Mouse (Mus musculus) neural tube, embryonic 11.5 days (tissue): ENCODE data around the gene 2310039H08Rik. TPM values are rescaled to one million over a fixed set of nuclear protein-coding genes. Genes with fewer than 3 reads are reported as not detected.

ENCODE experiments used
- ATAC-seq: fragments of 200-750 bp; cut with Nextera tagmentation; 2 replicates; pipeline ENCODE4 v1.8.0; 2017; ENCODE audit warnings: moderate number of reproducible peaks, mild to moderate bottlenecking, moderate TSS enrichment, moderate library complexity; ENCODE audit not compliant: insufficient read depth, low FRiP score, low TSS enrichment
- DNase-seq: peaks from one replicate; pipeline ENCODE4 v3.0.0-alpha.2; 2015; ENCODE audit warnings: low spot score
- H3K27ac ChIP-seq: fragments of 300-500 bp; sonication (generic); 2 replicates; pipeline ENCODE4 v1.5.1; 2014; ENCODE audit warnings: low read depth, mild to moderate bottlenecking, low read length
- H3K27me3 ChIP-seq: fragments of 300-500 bp; sonication (generic); 2 replicates; pipeline ENCODE4 v1.6.1; 2014; ENCODE audit warnings: mild to moderate bottlenecking, low read length, mixed read lengths; ENCODE audit not compliant: control insufficient read depth, insufficient read depth
- H3K36me3 ChIP-seq: fragments of 300-500 bp; sonication (generic); 2 replicates; pipeline ENCODE4 v1.6.1; 2014; ENCODE audit warnings: mild to moderate bottlenecking, low read length, moderate library complexity, mixed read lengths; ENCODE audit not compliant: control insufficient read depth, insufficient read depth
- H3K4me1 ChIP-seq: fragments of 300-500 bp; sonication (generic); 2 replicates; pipeline ENCODE4 v1.6.1; 2014; ENCODE audit warnings: low read length, mixed read lengths; ENCODE audit not compliant: control insufficient read depth, insufficient read depth
- H3K4me2 ChIP-seq: fragments of 300-500 bp; sonication (generic); 2 replicates; pipeline ENCODE4 v1.6.1; 2014; ENCODE audit warnings: low read depth, mild to moderate bottlenecking, moderate library complexity
- H3K4me3 ChIP-seq: fragments of 300-500 bp; sonication (generic); 2 replicates; pipeline ENCODE4 v1.5.1; 2014; ENCODE audit warnings: low read depth, low read length
- H3K9ac ChIP-seq: fragments of 300-500 bp; sonication (generic); 2 replicates; pipeline ENCODE4 v1.6.1; 2014; ENCODE audit warnings: mild to moderate bottlenecking, low read length
- H3K9me3 ChIP-seq: fragments of 300-500 bp; sonication (generic); 2 replicates; pipeline ENCODE4 v1.6.1; 2016; ENCODE audit warnings: low read length; ENCODE audit not compliant: control insufficient read depth
- WGBS: fragments of 180-500 bp; shearing (Covaris S2); extraction: QIAGEN DNeasy Blood & Tissue Kit; methylation state at CpG from one replicate; pipeline ENCODE4 v1.1.7; 2014; 5-methylcytosine and 5-hydroxymethylcytosine counted together
- polyA plus RNA-seq: library from polyadenylated mRNA; unstranded; fragments of >200 nt; fragmentation: Nextera tagmentation; extraction: Ambion mirVana; gene quantifications from 2 replicates; pipeline ENCODE4 v1.2.1, GENCODE M21; 2014

The 2310039H08Rik gene
- polyA plus RNA-seq, 1 experiment from 2014 or later = 47.8 TPM

DNA sequence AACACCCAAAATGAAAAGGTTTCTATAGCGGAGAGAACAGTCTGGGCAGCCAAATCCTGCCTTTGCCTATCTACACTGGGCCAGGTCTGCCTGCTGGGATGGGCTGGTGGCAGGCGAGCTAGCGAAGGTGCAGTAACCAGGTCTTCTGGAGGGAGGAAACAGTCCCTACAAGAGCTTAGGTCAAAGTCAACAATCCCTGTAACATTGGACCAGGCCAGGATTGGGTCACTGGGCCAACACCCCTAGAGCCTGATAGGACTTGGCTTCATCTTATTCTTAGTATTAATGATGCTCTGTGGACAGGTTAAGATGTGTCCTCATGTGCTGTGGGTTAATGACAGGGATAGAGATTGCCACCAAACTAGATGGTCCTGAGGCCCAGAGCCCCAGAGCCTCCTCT lies 38.4 kb upstream of the 2310039H08Rik start:
- DNase-seq (no peak), ATAC-seq (no peak)
- Histone ChIP-seq H3K36me3 (no peaks in the 10 kb centered on the region), H3K4me3 (no peak overlapping the region), H3K27ac (no peak overlapping the region), H3K9me3 (no peaks in the 10 kb centered on the region), H3K4me2 (no peak overlapping the region), H3K9ac (no peak overlapping the region), H3K27me3 (peaks cover 5% of the 10 kb centered on the region; the same call in 1 of the 2 replicates), H3K4me1 (no peaks in the 10 kb centered on the region)
- WGBS = 94% methylated on average over 3 of the region's 3 CpGs

- Histone ChIP-seq H3K4me1 (no peaks in the 10 kb centered on the region), H3K9me3 (no peaks in the 10 kb centered on the region), H3K27ac (no peak overlapping the region), H3K4me3 (no peak overlapping the region), H3K4me2 (no peak overlapping the region), H3K9ac (no peak overlapping the region), H3K36me3 (no peaks in the 10 kb centered on the region), H3K27me3 (no peaks in the 10 kb centered on the region)
- WGBS = 86% methylated on average over 7 of the region's 7 CpGs
- DNase-seq = no peak
- no peak for ATAC-seq
Measured at GRCm38 (mm10) chr17:46735287-46735686, 37.1 kb upstream of the 2310039H08Rik start.

DNA sequence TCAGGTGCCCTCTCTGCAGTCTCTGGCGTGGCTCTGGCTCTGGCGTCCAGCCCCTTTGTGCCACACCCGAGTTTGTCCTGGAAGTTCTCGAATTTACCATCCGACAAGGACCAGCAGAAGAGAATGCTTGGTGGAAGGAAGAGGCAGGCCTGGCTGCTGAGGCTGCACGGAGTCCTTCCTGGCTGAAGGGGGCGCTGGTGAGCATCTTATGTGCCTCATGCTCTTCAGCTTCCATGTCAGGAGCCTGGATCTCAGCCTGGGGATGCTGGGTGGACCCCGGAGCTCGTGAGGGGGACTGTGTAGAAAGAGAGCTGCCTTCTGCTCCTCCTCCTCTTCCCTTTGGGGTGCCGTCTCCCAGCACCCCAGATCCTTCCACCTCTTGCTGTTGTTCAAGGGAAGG lies 36.3 kb upstream of the 2310039H08Rik start:
- Histone ChIP-seq H3K4me3 (no peak overlapping the region), H3K27ac (no peak overlapping the region), H3K4me1 (no peaks in the 10 kb centered on the region), H3K36me3 (no peaks in the 10 kb centered on the region), H3K9ac (no peak overlapping the region), H3K4me2 (no peak overlapping the region), H3K9me3 (no peaks in the 10 kb centered on the region), H3K27me3 (no peaks in the 10 kb centered on the region)
- DNase-seq (no peak), ATAC-seq (no peak)
- 63% methylated on average over 9 of the region's 10 CpGs for WGBS

DNA sequence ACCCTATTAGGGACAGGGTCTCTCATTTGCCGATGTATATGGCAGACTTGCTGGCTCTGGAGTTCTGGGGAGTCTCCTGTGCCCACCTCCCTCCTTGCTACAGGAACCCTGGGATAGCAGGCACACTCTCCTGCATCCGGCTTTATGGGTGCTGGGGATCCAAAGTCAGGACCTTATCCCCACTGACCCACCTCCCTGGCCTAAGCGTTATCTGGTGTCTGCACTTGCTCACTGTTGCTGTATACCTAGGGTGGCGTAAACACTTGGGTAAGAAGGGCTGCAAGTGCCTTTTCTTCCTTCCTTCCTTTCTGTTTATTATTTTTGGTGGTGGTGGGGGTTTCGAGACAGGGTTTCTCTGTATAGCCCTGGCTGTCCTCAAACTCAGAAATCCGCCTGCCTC lies 31.1 kb upstream of the 2310039H08Rik start:
- WGBS = 96% methylated on average over 6 of the region's 6 CpGs
- ATAC-seq = no peak
- no peaks in the 10 kb centered on the region for H3K9me3 ChIP-seq
- no peak overlapping the region for H3K4me3 ChIP-seq
- no peaks in the 10 kb centered on the region for H3K27me3 ChIP-seq
- no peaks in the 10 kb centered on the region for H3K36me3 ChIP-seq
- H3K4me1 ChIP-seq = no peaks in the 10 kb centered on the region
- H3K9ac ChIP-seq = no peak overlapping the region
- no peak for DNase-seq
- no peak overlapping the region for H3K4me2 ChIP-seq
- H3K27ac ChIP-seq = no peak overlapping the region

GRCm38 (mm10) chr17:46742986-46743385 lies 29.4 kb upstream of the 2310039H08Rik start:
- DNase-seq = no peak
- no peak for ATAC-seq
- WGBS = 90% methylated on average over 9 of the region's 9 CpGs
- H3K36me3 ChIP-seq = peaks cover 4% of the 10 kb centered on the region
- no peak overlapping the region for H3K4me3 ChIP-seq
- no peaks in the 10 kb centered on the region for H3K4me1 ChIP-seq
- no peak overlapping the region for H3K9ac ChIP-seq
- H3K9me3 ChIP-seq = no peaks in the 10 kb centered on the region
- H3K27ac ChIP-seq = no peak overlapping the region
- no peaks in the 10 kb centered on the region for H3K27me3 ChIP-seq
- H3K4me2 ChIP-seq = no peak overlapping the region

DNA sequence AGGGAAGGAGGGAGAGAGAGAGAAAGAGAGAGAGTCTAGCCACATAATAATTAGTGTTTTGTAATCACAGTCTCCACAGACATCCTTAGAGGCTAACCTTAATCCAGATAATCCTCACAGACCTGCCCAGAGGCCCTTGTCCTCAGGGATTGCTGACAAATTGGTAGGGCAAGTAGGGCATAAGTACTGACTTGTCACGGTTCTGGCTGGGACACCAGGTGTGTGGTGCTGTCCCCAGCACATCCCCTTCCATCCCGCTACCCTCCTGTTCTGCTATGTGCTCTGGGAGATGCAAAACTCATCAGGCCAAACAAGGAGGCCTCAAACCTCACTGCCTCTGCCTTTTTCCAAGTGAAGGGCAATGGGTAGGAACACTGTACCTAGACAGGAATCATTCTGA lies 26.9 kb upstream of the 2310039H08Rik start:
- Histone ChIP-seq H3K4me3 (no peak overlapping the region), H3K9me3 (no peaks in the 10 kb centered on the region), H3K4me2 (no peak overlapping the region), H3K27ac (no peak overlapping the region), H3K4me1 (no peaks in the 10 kb centered on the region), H3K27me3 (no peaks in the 10 kb centered on the region), H3K9ac (no peak overlapping the region), H3K36me3 (peaks cover 4% of the 10 kb centered on the region)
- ATAC-seq = no peak
- 85% methylated on average over 2 of the region's 2 CpGs for WGBS
- no peak for DNase-seq

DNA sequence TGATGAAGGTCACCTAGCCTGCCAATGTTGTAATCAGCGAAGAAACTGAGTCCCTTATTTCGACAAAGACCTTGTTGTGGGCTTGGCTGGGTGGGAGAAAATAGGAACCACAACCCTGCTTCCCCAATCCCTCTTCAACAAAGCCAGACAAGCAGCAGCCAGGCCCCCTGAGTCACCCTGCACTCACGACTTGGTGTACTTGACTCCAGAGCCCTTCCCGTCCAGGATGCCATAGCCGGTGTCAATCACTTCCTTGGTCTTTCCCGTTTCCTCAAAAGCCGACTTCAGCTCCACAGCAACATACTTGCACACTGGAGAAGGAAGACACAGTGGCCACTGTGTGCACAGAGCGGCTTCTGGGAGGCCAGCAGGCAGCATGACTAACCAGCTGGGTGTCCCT lies 25.2 kb upstream of the 2310039H08Rik start:
- Histone ChIP-seq H3K36me3 (peaks cover 4% of the 10 kb centered on the region), H3K9ac (no peak overlapping the region), H3K4me3 (no peak overlapping the region), H3K27me3 (no peaks in the 10 kb centered on the region), H3K4me2 (no peak overlapping the region), H3K9me3 (no peaks in the 10 kb centered on the region), H3K27ac (no peak overlapping the region), H3K4me1 (peaks cover 7% of the 10 kb centered on the region; the same call in 1 of the 2 replicates)
- DNase-seq = no peak
- no peak for ATAC-seq
- 91% methylated on average over 8 of the region's 8 CpGs for WGBS

DNA sequence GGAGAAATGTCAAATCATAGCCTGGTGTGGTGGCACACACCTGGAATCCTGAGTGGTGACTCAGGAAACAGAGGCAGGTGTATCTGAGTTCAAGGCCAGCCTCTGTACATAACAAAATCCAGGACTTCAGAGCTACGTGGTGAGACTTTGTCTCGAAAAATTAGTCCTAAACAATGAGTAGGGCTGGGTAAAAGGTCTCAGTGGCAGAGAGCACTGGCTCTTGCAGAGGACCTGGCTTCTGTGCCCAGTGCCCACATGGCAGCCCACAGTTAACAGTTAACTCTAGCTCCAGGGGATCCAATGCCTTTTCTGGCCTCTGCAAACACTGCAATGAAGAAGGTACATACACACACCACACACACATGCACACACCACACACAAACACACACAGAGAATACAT lies 24.6 kb upstream of the 2310039H08Rik start:
- H3K27me3 ChIP-seq = no peaks in the 10 kb centered on the region
- no peak overlapping the region for H3K4me2 ChIP-seq
- ATAC-seq (no peak), DNase-seq (no peak)
- H3K36me3 ChIP-seq = peaks cover 4% of the 10 kb centered on the region
- no peaks in the 10 kb centered on the region for H3K9me3 ChIP-seq
- WGBS = 98% methylated on average over 2 of the region's 2 CpGs
- H3K4me3 ChIP-seq = no peak overlapping the region
- peaks cover 7% of the 10 kb centered on the region; the same call in 1 of the 2 replicates for H3K4me1 ChIP-seq
- H3K27ac ChIP-seq = no peak overlapping the region
- H3K9ac ChIP-seq = no peak overlapping the region

GRCm38 (mm10) chr17:46749282-46749681 lies 23.2 kb upstream of the 2310039H08Rik start:
- no peaks in the 10 kb centered on the region for H3K27me3 ChIP-seq
- peaks cover 7% of the 10 kb centered on the region; the same call in 1 of the 2 replicates for H3K4me1 ChIP-seq
- WGBS = 87% methylated on average over 5 of the region's 5 CpGs
- H3K9ac ChIP-seq = no peak overlapping the region
- ATAC-seq = no peak
- no peak overlapping the region for H3K27ac ChIP-seq
- H3K9me3 ChIP-seq = no peaks in the 10 kb centered on the region
- no peak overlapping the region for H3K4me2 ChIP-seq
- H3K4me3 ChIP-seq = no peak overlapping the region
- peaks cover 4% of the 10 kb centered on the region for H3K36me3 ChIP-seq
- DNase-seq = no peak
